Mouse (Mus musculus): Measurements from ENCODE around the gene Mecom.

DNA sequence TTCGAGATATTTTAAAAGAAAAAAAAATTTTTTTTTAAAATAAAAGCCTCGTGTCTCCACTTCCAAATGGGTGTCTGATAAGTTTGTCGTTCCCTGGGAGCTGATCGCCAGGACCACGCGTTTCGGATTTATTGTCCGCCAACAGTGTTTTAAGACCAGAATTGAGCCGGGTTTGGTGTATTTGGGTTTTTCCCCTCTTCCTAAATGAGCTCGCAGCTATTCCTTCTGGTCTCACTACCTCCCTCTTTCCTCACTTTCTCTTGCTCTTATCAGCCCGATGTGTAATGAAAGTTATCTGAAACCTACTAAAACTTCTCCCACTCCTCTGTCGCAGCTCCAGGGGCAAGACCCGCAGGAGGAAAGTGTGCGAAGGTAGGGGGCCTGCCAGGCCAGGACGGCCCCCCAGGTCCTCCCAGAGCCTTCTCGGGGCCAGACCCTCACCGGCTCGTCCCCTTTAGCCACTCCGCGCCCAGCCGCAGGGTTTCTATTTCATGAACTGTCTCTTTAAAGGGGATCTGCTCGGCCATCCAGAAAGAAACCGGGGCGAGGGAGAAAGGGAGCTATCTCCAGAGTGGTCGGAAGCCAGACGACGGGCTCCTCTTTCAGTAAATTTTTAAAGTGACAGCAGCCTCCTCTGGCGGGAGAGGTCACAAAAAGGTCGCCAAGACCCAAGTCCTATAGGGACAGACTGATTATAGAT, 535.0 kb downstream of the Mecom start:
- no peak for TF ChIP-seq USF1 (IDR thresholded peaks at IDR 0.05; ENCODE audit: low read depth)
- TF ChIP-seq POLR2A (IDR thresholded peaks at IDR 0.05; ENCODE audit: insufficient read length, low read depth) = no peak
